Mouse (Mus musculus) ES-Bruce4 (cell line): ENCODE results near the gene Sparcl1. TPM values are rescaled to one million over a fixed set of nuclear protein-coding genes. Genes with fewer than 3 reads are reported as not detected.

ENCODE experiments used
- H3K27ac ChIP-seq: 2 replicates; pipeline ENCODE4 v1.5.1; 2012; ENCODE audit warnings: low read length, inconsistent platforms; ENCODE audit not compliant: insufficient read depth
- H3K27me3 ChIP-seq: 2 replicates; pipeline ENCODE4 v1.6.1; 2012; ENCODE audit warnings: mild to moderate bottlenecking, low read length, inconsistent platforms; ENCODE audit not compliant: control insufficient read depth, poor library complexity, insufficient read depth, severe bottlenecking
- H3K36me3 ChIP-seq: 2 replicates; pipeline ENCODE4 v1.6.1; 2012; ENCODE audit warnings: inconsistent platforms, mild to moderate bottlenecking, low read length, moderate library complexity; ENCODE audit not compliant: control insufficient read depth, poor library complexity, insufficient read depth, severe bottlenecking
- H3K4me1 ChIP-seq: one replicate; pipeline ENCODE4 v1.8.1; 2011; ENCODE audit warnings: low read length; ENCODE audit not compliant: control insufficient read depth, insufficient read depth
- H3K4me3 ChIP-seq: 2 replicates; pipeline ENCODE4 v1.5.1; 2011; ENCODE audit warnings: low read depth, mild to moderate bottlenecking, low read length
- H3K9ac ChIP-seq: 2 replicates; pipeline ENCODE4 v1.6.1; 2012; ENCODE audit warnings: low read depth, mild to moderate bottlenecking, inconsistent platforms; ENCODE audit not compliant: poor library complexity, severe bottlenecking
- H3K9me3 ChIP-seq: replicated peaks from 2 replicates; pipeline ENCODE4 v1.6.1; 2012; ENCODE audit warnings: mild to moderate bottlenecking, low read length, inconsistent platforms; ENCODE audit not compliant: control insufficient read depth, poor library complexity, insufficient read depth, severe bottlenecking
- CTCF ChIP-seq: IDR thresholded peaks from one replicate; pipeline ENCODE4 v1.8.1; 2011; ENCODE audit warnings: low read depth, low read length
- EP300 ChIP-seq: IDR thresholded peaks from 2 replicates; pipeline ENCODE4 v1.6.1; 2011; ENCODE audit warnings: low read depth, low read length; ENCODE audit not compliant: insufficient read depth
- POLR2A ChIP-seq: IDR thresholded peaks from one replicate; pipeline ENCODE4 v1.8.1; 2011; ENCODE audit warnings: low read length; ENCODE audit not compliant: insufficient read depth
- polyA plus RNA-seq: library from polyadenylated mRNA; stranded (reverse); fragments of >200 nt; gene quantifications from 2 replicates; pipeline ENCODE4 v1.2.4, GENCODE M21; 2011; ENCODE audit warnings: low read depth; ENCODE audit not compliant: missing spikeins, insufficient read depth, insufficient read length

The Sparcl1 gene
- polyA plus RNA-seq, 1 experiment = 0.40 TPM

GRCm38 (mm10) chr5:104043704-104044103 lies 69.8 kb downstream of the Sparcl1 start:
- Histone ChIP-seq H3K36me3 (no peaks in the 10 kb centered on the region), H3K27ac (no peak overlapping the region), H3K9me3 (no peaks in the 10 kb centered on the region), H3K4me3 (no peak overlapping the region), H3K4me1 (no peaks in the 10 kb centered on the region), H3K27me3 (no peaks in the 10 kb centered on the region), H3K9ac (no peak overlapping the region)
- TF ChIP-seq POLR2A (no peak), EP300 (no peak), CTCF (no peak)

- TF ChIP-seq CTCF (no peak), POLR2A (no peak), EP300 (no peak)
- H3K9me3 ChIP-seq = no peaks in the 10 kb centered on the region
- H3K9ac ChIP-seq = no peak overlapping the region
- H3K27me3 ChIP-seq = no peaks in the 10 kb centered on the region
- no peaks in the 10 kb centered on the region for H3K4me1 ChIP-seq
- no peak overlapping the region for H3K27ac ChIP-seq
- no peaks in the 10 kb centered on the region for H3K36me3 ChIP-seq
- H3K4me3 ChIP-seq = no peak overlapping the region
Observed at GRCm38 (mm10) chr5:104042906-104043305, 70.6 kb downstream of the Sparcl1 start.

GRCm38 (mm10) chr5:104039154-104039932 lies 74.2 kb downstream of the Sparcl1 start:
- no peak for TF ChIP-seq EP300
- TF ChIP-seq CTCF = peak; percentile 13

GRCm38 (mm10) chr5:104036686-104037085 lies 76.8 kb downstream of the Sparcl1 start:
- no peak overlapping the region for H3K9ac ChIP-seq
- H3K36me3 ChIP-seq = no peaks in the 10 kb centered on the region

More at GRCm38 (mm10) chr5:104039154-104039932, 74.2 kb downstream of the Sparcl1 start:
- H3K27ac ChIP-seq = no peak overlapping the region
- H3K27me3 ChIP-seq = no peaks in the 10 kb centered on the region
- no peak overlapping the region for H3K9ac ChIP-seq
- H3K36me3 ChIP-seq = no peaks in the 10 kb centered on the region
- no peaks in the 10 kb centered on the region for H3K9me3 ChIP-seq
- H3K4me1 ChIP-seq = no peaks in the 10 kb centered on the region
- no peak overlapping the region for H3K4me3 ChIP-seq

GRCm38 (mm10) chr5:104035824-104036223 lies 77.7 kb downstream of the Sparcl1 start:
- no peak for TF ChIP-seq CTCF
- H3K4me1 ChIP-seq = peaks cover under 1% of the 10 kb centered on the region
- no peak overlapping the region for H3K9ac ChIP-seq
- no peaks in the 10 kb centered on the region for H3K9me3 ChIP-seq
- H3K27ac ChIP-seq = no peak overlapping the region
- no peaks in the 10 kb centered on the region for H3K27me3 ChIP-seq
- H3K36me3 ChIP-seq = no peaks in the 10 kb centered on the region
- H3K4me3 ChIP-seq = no peak overlapping the region

More at GRCm38 (mm10) chr5:104036686-104037085, 76.8 kb downstream of the Sparcl1 start:
- TF ChIP-seq EP300 (no peak), POLR2A (no peak), CTCF (no peak)
- no peaks in the 10 kb centered on the region for H3K9me3 ChIP-seq
- no peaks in the 10 kb centered on the region for H3K4me1 ChIP-seq
- no peak overlapping the region for H3K4me3 ChIP-seq
- H3K27ac ChIP-seq = no peak overlapping the region
- no peaks in the 10 kb centered on the region for H3K27me3 ChIP-seq

GRCm38 (mm10) chr5:104035066-104035465 lies 78.5 kb downstream of the Sparcl1 start:
- no peaks in the 10 kb centered on the region for H3K27me3 ChIP-seq
- H3K4me3 ChIP-seq = no peak overlapping the region
- no peaks in the 10 kb centered on the region for H3K36me3 ChIP-seq
- no peak overlapping the region for H3K9ac ChIP-seq
- TF ChIP-seq EP300 = no peak
- TF ChIP-seq POLR2A = no peak
- no peak for TF ChIP-seq CTCF
- H3K4me1 ChIP-seq = peaks cover 7% of the 10 kb centered on the region
- H3K9me3 ChIP-seq = no peaks in the 10 kb centered on the region
- H3K27ac ChIP-seq = no peak overlapping the region
